Mouse (Mus musculus): ENCODE measurements around the gene Atg16l2. TPM values are rescaled to one million over a fixed set of nuclear protein-coding genes. Genes with fewer than 3 reads are reported as not detected.

Atg16l2 gene
- polyA plus RNA-seq, 1 experiment = 8.3 TPM

GRCm38 (mm10) chr7:101249173-101249572 is 52.9 kb downstream of the Atg16l2 start:
- Histone ChIP-seq H3K79me3 (ENCODE audit: low read depth) (no peaks in the 10 kb centered on the region), H3K27me3 (ENCODE audit: control insufficient read depth, insufficient read depth, insufficient read length) (no peaks in the 10 kb centered on the region), H3K4me3 (ENCODE audit: insufficient read depth, poor library complexity, severe bottlenecking) (no peak overlapping the region), H3K79me2 (ENCODE audit: control insufficient read depth, insufficient read depth) (no peaks in the 10 kb centered on the region), H3ac (ENCODE audit: control insufficient read depth, insufficient read length, low read depth) (no peak overlapping the region), H3K36me3 (ENCODE audit: control insufficient read depth, insufficient read depth) (peaks cover 5% of the 10 kb centered on the region)
- TF ChIP-seq MYOG (IDR thresholded peaks at IDR 0.05; ENCODE audit: control insufficient read depth, extremely low read depth, insufficient read length) (no peak), USF1 (IDR thresholded peaks at IDR 0.05; ENCODE audit: low read depth) (no peak), CEBPB (IDR thresholded peaks at IDR 0.05; ENCODE audit: low read depth) (no peak)

- no peaks in the 10 kb centered on the region for H3K79me3 ChIP-seq (ENCODE audit: low read depth)
- peaks cover 5% of the 10 kb centered on the region for H3K36me3 ChIP-seq (ENCODE audit: control insufficient read depth, insufficient read depth)
- H3ac ChIP-seq (ENCODE audit: control insufficient read depth, insufficient read length, low read depth) = no peak overlapping the region
- no peak for TF ChIP-seq USF1 (IDR thresholded peaks at IDR 0.05; ENCODE audit: low read depth)
- TF ChIP-seq FOSL1 (IDR thresholded peaks at IDR 0.05; ENCODE audit: insufficient read depth, low read length, poor library complexity, severe bottlenecking) = no peak
- TF ChIP-seq MYOG (IDR thresholded peaks at IDR 0.05; ENCODE audit: control insufficient read depth, extremely low read depth, insufficient read length) = no peak
- no peaks in the 10 kb centered on the region for H3K79me2 ChIP-seq (ENCODE audit: control insufficient read depth, insufficient read depth)
- no peak overlapping the region for H3K4me3 ChIP-seq (ENCODE audit: insufficient read depth, poor library complexity, severe bottlenecking)
- no peaks in the 10 kb centered on the region for H3K27me3 ChIP-seq (ENCODE audit: control insufficient read depth, insufficient read depth, insufficient read length)
Measured at GRCm38 (mm10) chr7:101248760-101249159, 53.3 kb downstream of the Atg16l2 start.

GRCm38 (mm10) chr7:101236712-101237473 is 65.2 kb downstream of the Atg16l2 start:
- no peaks in the 10 kb centered on the region for H3K79me2 ChIP-seq (ENCODE audit: control insufficient read depth, insufficient read depth)
- no peaks in the 10 kb centered on the region for H3K79me3 ChIP-seq (ENCODE audit: low read depth)
- H3K27me3 ChIP-seq (ENCODE audit: control insufficient read depth, insufficient read depth, insufficient read length) = no peaks in the 10 kb centered on the region
- no peak overlapping the region for H3ac ChIP-seq (ENCODE audit: control insufficient read depth, insufficient read length, low read depth)
- TF ChIP-seq MYOG (IDR thresholded peaks at IDR 0.05; ENCODE audit: control insufficient read depth, extremely low read depth, insufficient read length) = no peak
- no peak for TF ChIP-seq MAX (IDR thresholded peaks at IDR 0.05)
- TF ChIP-seq FOSL1 (IDR thresholded peaks at IDR 0.05; ENCODE audit: insufficient read depth, low read length, poor library complexity, severe bottlenecking) = no peak
- TF ChIP-seq USF1 (IDR thresholded peaks at IDR 0.05; ENCODE audit: low read depth) = no peak
- TF ChIP-seq CEBPB (IDR thresholded peaks at IDR 0.05; ENCODE audit: low read depth) = no peak
- no peak for TF ChIP-seq MYOD1 (IDR thresholded peaks at IDR 0.05; ENCODE audit: control insufficient read depth, insufficient read length, low read depth)
- no peak for TF ChIP-seq CTCF (IDR thresholded peaks at IDR 0.05; ENCODE audit: control insufficient read depth, insufficient read depth, insufficient read length)
- H3K36me3 ChIP-seq (ENCODE audit: control insufficient read depth, insufficient read depth) = no peaks in the 10 kb centered on the region
- H3K4me3 ChIP-seq (ENCODE audit: insufficient read depth, poor library complexity, severe bottlenecking) = no peak overlapping the region

- Histone ChIP-seq H3K79me2 (ENCODE audit: control insufficient read depth, insufficient read depth) (no peaks in the 10 kb centered on the region), H3K4me3 (ENCODE audit: insufficient read depth, poor library complexity, severe bottlenecking) (no peak overlapping the region), H3ac (ENCODE audit: control insufficient read depth, insufficient read length, low read depth) (no peak overlapping the region), H3K27me3 (ENCODE audit: control insufficient read depth, insufficient read depth, insufficient read length) (no peaks in the 10 kb centered on the region), H3K36me3 (ENCODE audit: control insufficient read depth, insufficient read depth) (no peaks in the 10 kb centered on the region), H3K79me3 (ENCODE audit: low read depth) (no peaks in the 10 kb centered on the region)
- no peak for TF ChIP-seq FOSL1 (IDR thresholded peaks at IDR 0.05; ENCODE audit: insufficient read depth, low read length, poor library complexity, severe bottlenecking)
- no peak for TF ChIP-seq CEBPB (IDR thresholded peaks at IDR 0.05; ENCODE audit: low read depth)
- TF ChIP-seq USF1 (IDR thresholded peaks at IDR 0.05; ENCODE audit: low read depth) = no peak
- TF ChIP-seq CTCF (IDR thresholded peaks at IDR 0.05; ENCODE audit: control insufficient read depth, insufficient read depth, insufficient read length) = no peak
- TF ChIP-seq MYOG (IDR thresholded peaks at IDR 0.05; ENCODE audit: control insufficient read depth, extremely low read depth, insufficient read length) = no peak
- TF ChIP-seq MYOD1 (IDR thresholded peaks at IDR 0.05; ENCODE audit: control insufficient read depth, insufficient read length, low read depth) = no peak
- no peak for TF ChIP-seq MAX (IDR thresholded peaks at IDR 0.05)
Measured at GRCm38 (mm10) chr7:101232716-101233115, 69.3 kb downstream of the Atg16l2 start.

- no peak overlapping the region for H3ac ChIP-seq (ENCODE audit: control insufficient read depth, insufficient read length, low read depth)
- no peak overlapping the region for H3K4me3 ChIP-seq (ENCODE audit: insufficient read depth, poor library complexity, severe bottlenecking)
Measured at GRCm38 (mm10) chr7:101231458-101231857, 70.6 kb downstream of the Atg16l2 start.

GRCm38 (mm10) chr7:101229336-101229735 is 72.7 kb downstream of the Atg16l2 start:
- Histone ChIP-seq H3K36me3 (ENCODE audit: control insufficient read depth, insufficient read depth) (no peaks in the 10 kb centered on the region), H3K79me3 (ENCODE audit: low read depth) (no peaks in the 10 kb centered on the region), H3K4me3 (ENCODE audit: insufficient read depth, poor library complexity, severe bottlenecking) (no peak overlapping the region), H3K27me3 (ENCODE audit: control insufficient read depth, insufficient read depth, insufficient read length) (no peaks in the 10 kb centered on the region), H3K79me2 (ENCODE audit: control insufficient read depth, insufficient read depth) (no peaks in the 10 kb centered on the region), H3ac (ENCODE audit: control insufficient read depth, insufficient read length, low read depth) (no peak overlapping the region)
- no peak for TF ChIP-seq MYOG (IDR thresholded peaks at IDR 0.05; ENCODE audit: control insufficient read depth, extremely low read depth, insufficient read length)
- TF ChIP-seq FOSL1 (IDR thresholded peaks at IDR 0.05; ENCODE audit: insufficient read depth, low read length, poor library complexity, severe bottlenecking) = no peak
- TF ChIP-seq MAX (IDR thresholded peaks at IDR 0.05) = no peak
- TF ChIP-seq CEBPB (IDR thresholded peaks at IDR 0.05; ENCODE audit: low read depth) = no peak
- no peak for TF ChIP-seq MYOD1 (IDR thresholded peaks at IDR 0.05; ENCODE audit: control insufficient read depth, insufficient read length, low read depth)
- TF ChIP-seq USF1 (IDR thresholded peaks at IDR 0.05; ENCODE audit: low read depth) = no peak
- no peak for TF ChIP-seq CTCF (IDR thresholded peaks at IDR 0.05; ENCODE audit: control insufficient read depth, insufficient read depth, insufficient read length)

More at GRCm38 (mm10) chr7:101231458-101231857, 70.6 kb downstream of the Atg16l2 start:
- no peaks in the 10 kb centered on the region for H3K27me3 ChIP-seq (ENCODE audit: control insufficient read depth, insufficient read depth, insufficient read length)
- H3K79me2 ChIP-seq (ENCODE audit: control insufficient read depth, insufficient read depth) = no peaks in the 10 kb centered on the region
- no peaks in the 10 kb centered on the region for H3K36me3 ChIP-seq (ENCODE audit: control insufficient read depth, insufficient read depth)
- no peaks in the 10 kb centered on the region for H3K79me3 ChIP-seq (ENCODE audit: low read depth)
- TF ChIP-seq CTCF (IDR thresholded peaks at IDR 0.05; ENCODE audit: control insufficient read depth, insufficient read depth, insufficient read length) (no peak), MYOG (IDR thresholded peaks at IDR 0.05; ENCODE audit: control insufficient read depth, extremely low read depth, insufficient read length) (no peak), FOSL1 (IDR thresholded peaks at IDR 0.05; ENCODE audit: insufficient read depth, low read length, poor library complexity, severe bottlenecking) (no peak), MYOD1 (IDR thresholded peaks at IDR 0.05; ENCODE audit: control insufficient read depth, insufficient read length, low read depth) (no peak), MAX (IDR thresholded peaks at IDR 0.05) (no peak), CEBPB (IDR thresholded peaks at IDR 0.05; ENCODE audit: low read depth) (no peak), USF1 (IDR thresholded peaks at IDR 0.05; ENCODE audit: low read depth) (no peak)

Data from C2C12 (cell line).